Mouse (Mus musculus): ENCODE data around the gene Shank2. TPM values are rescaled to one million over a fixed set of nuclear protein-coding genes. Genes with fewer than 3 reads are reported as not detected.

The Shank2 gene
- polyA plus RNA-seq, 1 experiment from 2014 or later, result 0.63 TPM

GRCm38 (mm10) chr7:144391727-144392126 lies 390.0 kb downstream of the Shank2 start:
- Histone ChIP-seq H3K36me3 (ENCODE audit: control insufficient read depth, insufficient read depth) (no peaks in the 10 kb centered on the region), H3K27ac (ENCODE audit: low read length) (no peak overlapping the region), H3K4me2 (ENCODE audit: low read depth, low read length) (no peak overlapping the region), H3K4me3 (ENCODE audit: low read depth, low read length) (no peak overlapping the region), H3K27me3 (ENCODE audit: control insufficient read depth, insufficient read depth, low read depth, low read length) (no peaks in the 10 kb centered on the region), H3K4me1 (ENCODE audit: control insufficient read depth, low read depth, low read length) (no peaks in the 10 kb centered on the region), H3K9ac (ENCODE audit: low read depth, low read length) (no peak overlapping the region), H3K9me3 (replicated peaks; ENCODE audit: control insufficient read depth, low read length) (no peaks in the 10 kb centered on the region)
- no peak for ATAC-seq (ENCODE audit: low read depth)
- WGBS (ENCODE audit: insufficient replicate concordance), result 56% methylated on average over 6 of the region's 6 CpGs

- no peak overlapping the region for H3K4me3 ChIP-seq (ENCODE audit: low read depth, low read length)
- ATAC-seq (ENCODE audit: low read depth), result no peak
These were observed 400.8 kb downstream of the Shank2 start for GRCm38 (mm10) chr7:144402492-144402891.

GRCm38 (mm10) chr7:144407675-144408074 lies 405.9 kb downstream of the Shank2 start:
- H3K4me1 ChIP-seq (ENCODE audit: control insufficient read depth, low read depth, low read length), result no peaks in the 10 kb centered on the region
- no peak overlapping the region for H3K4me3 ChIP-seq (ENCODE audit: low read depth, low read length)
- no peaks in the 10 kb centered on the region for H3K36me3 ChIP-seq (ENCODE audit: control insufficient read depth, insufficient read depth)
- H3K27ac ChIP-seq (ENCODE audit: low read length), result no peak overlapping the region
- 46% methylated on average over 4 of the region's 4 CpGs for WGBS (ENCODE audit: insufficient replicate concordance)
- no peaks in the 10 kb centered on the region for H3K9me3 ChIP-seq (replicated peaks; ENCODE audit: control insufficient read depth, low read length)
- H3K27me3 ChIP-seq (ENCODE audit: control insufficient read depth, insufficient read depth, low read depth, low read length), result no peaks in the 10 kb centered on the region
- H3K9ac ChIP-seq (ENCODE audit: low read depth, low read length), result no peak overlapping the region
- ATAC-seq (ENCODE audit: low read depth), result no peak
- no peak overlapping the region for H3K4me2 ChIP-seq (ENCODE audit: low read depth, low read length)

More at GRCm38 (mm10) chr7:144402492-144402891, 400.8 kb downstream of the Shank2 start:
- 42% methylated on average over 4 of the region's 4 CpGs for WGBS (ENCODE audit: insufficient replicate concordance)
- no peaks in the 10 kb centered on the region for H3K4me1 ChIP-seq (ENCODE audit: control insufficient read depth, low read depth, low read length)
- no peak overlapping the region for H3K27ac ChIP-seq (ENCODE audit: low read length)
- H3K4me2 ChIP-seq (ENCODE audit: low read depth, low read length), result no peak overlapping the region
- no peaks in the 10 kb centered on the region for H3K27me3 ChIP-seq (ENCODE audit: control insufficient read depth, insufficient read depth, low read depth, low read length)
- H3K9me3 ChIP-seq (replicated peaks; ENCODE audit: control insufficient read depth, low read length), result no peaks in the 10 kb centered on the region
- no peaks in the 10 kb centered on the region for H3K36me3 ChIP-seq (ENCODE audit: control insufficient read depth, insufficient read depth)
- no peak overlapping the region for H3K9ac ChIP-seq (ENCODE audit: low read depth, low read length)

GRCm38 (mm10) chr7:144408464-144409000 lies 406.8 kb downstream of the Shank2 start:
- Histone ChIP-seq H3K9ac (ENCODE audit: low read depth, low read length) (no peak overlapping the region), H3K27ac (ENCODE audit: low read length) (no peak overlapping the region), H3K4me3 (ENCODE audit: low read depth, low read length) (no peak overlapping the region), H3K9me3 (replicated peaks; ENCODE audit: control insufficient read depth, low read length) (no peaks in the 10 kb centered on the region), H3K36me3 (ENCODE audit: control insufficient read depth, insufficient read depth) (no peaks in the 10 kb centered on the region), H3K4me2 (ENCODE audit: low read depth, low read length) (no peak overlapping the region), H3K4me1 (ENCODE audit: control insufficient read depth, low read depth, low read length) (no peaks in the 10 kb centered on the region), H3K27me3 (ENCODE audit: control insufficient read depth, insufficient read depth, low read depth, low read length) (no peaks in the 10 kb centered on the region)
- ATAC-seq (ENCODE audit: low read depth), result no peak
- 62% methylated on average over 2 of the region's 2 CpGs for WGBS (ENCODE audit: insufficient replicate concordance)

GRCm38 (mm10) chr7:144409682-144410081 lies 408.0 kb downstream of the Shank2 start:
- H3K27me3 ChIP-seq (ENCODE audit: control insufficient read depth, insufficient read depth, low read depth, low read length), result no peaks in the 10 kb centered on the region
- no peaks in the 10 kb centered on the region for H3K4me1 ChIP-seq (ENCODE audit: control insufficient read depth, low read depth, low read length)
- H3K27ac ChIP-seq (ENCODE audit: low read length), result no peak overlapping the region
- no peak overlapping the region for H3K4me2 ChIP-seq (ENCODE audit: low read depth, low read length)
- H3K9me3 ChIP-seq (replicated peaks; ENCODE audit: control insufficient read depth, low read length), result no peaks in the 10 kb centered on the region
- H3K9ac ChIP-seq (ENCODE audit: low read depth, low read length), result no peak overlapping the region
- no peak for ATAC-seq (ENCODE audit: low read depth)
- no peak overlapping the region for H3K4me3 ChIP-seq (ENCODE audit: low read depth, low read length)
- 68% methylated on average over 18 of the region's 18 CpGs for WGBS (ENCODE audit: insufficient replicate concordance)
- H3K36me3 ChIP-seq (ENCODE audit: control insufficient read depth, insufficient read depth), result no peaks in the 10 kb centered on the region

GRCm38 (mm10) chr7:144411967-144412906 lies 410.5 kb downstream of the Shank2 start:
- WGBS (ENCODE audit: insufficient replicate concordance), result 63% methylated on average over 22 of the region's 22 CpGs

GRCm38 (mm10) chr7:144414632-144415031 lies 412.9 kb downstream of the Shank2 start:
- no peak for ATAC-seq (ENCODE audit: low read depth)
- Histone ChIP-seq H3K36me3 (ENCODE audit: control insufficient read depth, insufficient read depth) (no peaks in the 10 kb centered on the region), H3K27me3 (ENCODE audit: control insufficient read depth, insufficient read depth, low read depth, low read length) (0 out of 2 replicates have a peak, but pooled peaks cover 2% of the 10 kb centered on the region)

More at GRCm38 (mm10) chr7:144411967-144412906, 410.5 kb downstream of the Shank2 start:
- H3K4me1 ChIP-seq (ENCODE audit: control insufficient read depth, low read depth, low read length), result no peaks in the 10 kb centered on the region
- 0 out of 2 replicates have a peak, but pooled peaks cover 2% of the 10 kb centered on the region for H3K27me3 ChIP-seq (ENCODE audit: control insufficient read depth, insufficient read depth, low read depth, low read length)
- H3K36me3 ChIP-seq (ENCODE audit: control insufficient read depth, insufficient read depth), result no peaks in the 10 kb centered on the region
- H3K9ac ChIP-seq (ENCODE audit: low read depth, low read length), result no peak overlapping the region
- no peak overlapping the region for H3K4me3 ChIP-seq (ENCODE audit: low read depth, low read length)
- H3K27ac ChIP-seq (ENCODE audit: low read length), result no peak overlapping the region
- no peak overlapping the region for H3K4me2 ChIP-seq (ENCODE audit: low read depth, low read length)
- no peaks in the 10 kb centered on the region for H3K9me3 ChIP-seq (replicated peaks; ENCODE audit: control insufficient read depth, low read length)
- ATAC-seq (ENCODE audit: low read depth), result no peak

GRCm38 (mm10) chr7:144415795-144416194 lies 414.1 kb downstream of the Shank2 start:
- 40% methylated on average over 4 of the region's 4 CpGs for WGBS (ENCODE audit: insufficient replicate concordance)
- Histone ChIP-seq H3K9ac (ENCODE audit: low read depth, low read length) (no peak overlapping the region), H3K4me2 (ENCODE audit: low read depth, low read length) (no peak overlapping the region), H3K36me3 (ENCODE audit: control insufficient read depth, insufficient read depth) (no peaks in the 10 kb centered on the region), H3K27ac (ENCODE audit: low read length) (no peak overlapping the region), H3K4me3 (ENCODE audit: low read depth, low read length) (no peak overlapping the region), H3K9me3 (replicated peaks; ENCODE audit: control insufficient read depth, low read length) (no peaks in the 10 kb centered on the region), H3K4me1 (ENCODE audit: control insufficient read depth, low read depth, low read length) (no peaks in the 10 kb centered on the region), H3K27me3 (ENCODE audit: control insufficient read depth, insufficient read depth, low read depth, low read length) (0 out of 2 replicates have a peak, but pooled peaks cover 2% of the 10 kb centered on the region)
- no peak for ATAC-seq (ENCODE audit: low read depth)

More at GRCm38 (mm10) chr7:144414632-144415031, 412.9 kb downstream of the Shank2 start:
- Histone ChIP-seq H3K4me2 (ENCODE audit: low read depth, low read length) (no peak overlapping the region), H3K9ac (ENCODE audit: low read depth, low read length) (no peak overlapping the region), H3K9me3 (replicated peaks; ENCODE audit: control insufficient read depth, low read length) (no peaks in the 10 kb centered on the region), H3K27ac (ENCODE audit: low read length) (no peak overlapping the region), H3K4me3 (ENCODE audit: low read depth, low read length) (no peak overlapping the region), H3K4me1 (ENCODE audit: control insufficient read depth, low read depth, low read length) (no peaks in the 10 kb centered on the region)
- WGBS (ENCODE audit: insufficient replicate concordance), result 57% methylated on average over 5 of the region's 5 CpGs

- no peaks in the 10 kb centered on the region for H3K36me3 ChIP-seq (ENCODE audit: control insufficient read depth, insufficient read depth)
- H3K9me3 ChIP-seq (replicated peaks; ENCODE audit: control insufficient read depth, low read length), result no peaks in the 10 kb centered on the region
- WGBS (ENCODE audit: insufficient replicate concordance), result 68% methylated on average over 2 of the region's 2 CpGs
- H3K27ac ChIP-seq (ENCODE audit: low read length), result no peak overlapping the region
- no peak overlapping the region for H3K9ac ChIP-seq (ENCODE audit: low read depth, low read length)
- no peaks in the 10 kb centered on the region for H3K4me1 ChIP-seq (ENCODE audit: control insufficient read depth, low read depth, low read length)
- no peak for ATAC-seq (ENCODE audit: low read depth)
- H3K4me2 ChIP-seq (ENCODE audit: low read depth, low read length), result no peak overlapping the region
- H3K27me3 ChIP-seq (ENCODE audit: control insufficient read depth, insufficient read depth, low read depth, low read length), result 0 out of 2 replicates have a peak, but pooled peaks cover 2% of the 10 kb centered on the region
- H3K4me3 ChIP-seq (ENCODE audit: low read depth, low read length), result no peak overlapping the region
These were observed 415.5 kb downstream of the Shank2 start for GRCm38 (mm10) chr7:144417234-144417633.

Data from liver, embryonic 16.5 days (tissue).